Mouse (Mus musculus) stomach, postnatal 0 days (tissue): ENCODE measurements around the gene Slc9a9.

ENCODE experiments used
- CTCF ChIP-seq: IDR thresholded peaks from 2 replicates; pipeline ENCODE4 v1.5.1; 2016; ENCODE audit warnings: antibody characterized with exemption, low read depth, mild to moderate bottlenecking, moderate library complexity
- EP300 ChIP-seq: optimal IDR thresholded peaks from 2 replicates; pipeline ENCODE3; 2016; ENCODE audit warnings: antibody characterized with exemption

DNA sequence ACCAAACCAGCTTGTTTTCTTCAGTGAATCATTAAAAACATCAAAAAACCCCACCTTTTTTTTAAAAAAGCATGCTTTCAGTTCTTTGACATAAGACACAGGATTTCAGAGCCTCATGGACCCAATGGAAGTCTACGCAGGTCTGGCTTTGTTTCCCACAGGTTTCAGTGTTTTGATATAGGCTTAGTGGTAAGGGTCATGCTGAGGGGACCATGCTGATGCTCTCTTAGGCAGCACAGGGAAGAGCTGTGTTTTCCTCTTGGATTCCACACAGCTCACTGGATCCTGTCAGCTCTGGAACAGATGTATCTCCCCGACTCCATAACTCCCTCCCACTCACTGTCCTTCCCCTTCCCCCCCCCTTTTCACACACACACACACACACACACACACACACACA lies 597.2 kb downstream of the Slc9a9 start:
- TF ChIP-seq CTCF (no peak), EP300 (no peak)
